Mouse (Mus musculus) liver, embryonic 14.5 days (tissue): ENCODE measurements around the gene 0610012G03Rik. TPM values are rescaled to one million over a fixed set of nuclear protein-coding genes. Genes with fewer than 3 reads are reported as not detected.

Source experiments
- ATAC-seq: fragments of 200-750 bp; cut with Nextera tagmentation; 2 replicates; pipeline ENCODE4 v1.8.0; 2017; ENCODE audit warnings: moderate number of reproducible peaks, mild to moderate bottlenecking, moderate library complexity; ENCODE audit not compliant: insufficient read depth
- DNase-seq, 3 experiments: peaks; one replicate each; pipeline ENCODE4 v3.0.0-alpha.2; 2012 to 2013; ENCODE audit warnings: low read depth in 3 of 3, low spot score in 3 of 3
- H3K27ac ChIP-seq: fragments of 300-500 bp; sonication (generic); 2 replicates; pipeline ENCODE4 v1.5.1; 2014; ENCODE audit warnings: moderate library complexity, mild to moderate bottlenecking, control low read depth, inconsistent platforms
- H3K27me3 ChIP-seq: fragments of 300-500 bp; sonication (generic); 2 replicates; pipeline ENCODE4 v1.6.1; 2014; ENCODE audit warnings: mild to moderate bottlenecking, low read length, moderate library complexity; ENCODE audit not compliant: control insufficient read depth, insufficient read depth
- H3K36me3 ChIP-seq: fragments of 300-500 bp; sonication (generic); replicated peaks from 2 replicates; pipeline ENCODE4 v1.6.1; 2014; ENCODE audit warnings: low read depth; ENCODE audit not compliant: control insufficient read depth, insufficient read depth
- H3K4me1 ChIP-seq, 2 experiments: fragments of 200-500 bp in 1 of 2; fragments of 300-500 bp in 1 of 2; sonication (generic) in 1 of 2; replicated peaks; 2 replicates each; pipeline ENCODE4 v1.6.1; 2012 to 2014; ENCODE audit warnings: antibody characterized with exemption in 1 of 2, inconsistent platforms in 1 of 2, low read length in 1 of 2; ENCODE audit not compliant: control insufficient read depth in 2 of 2, insufficient read depth in 2 of 2
- H3K4me2 ChIP-seq: fragments of 300-500 bp; sonication (generic); 2 replicates; pipeline ENCODE4 v1.6.1; 2014; ENCODE audit warnings: low read depth, mild to moderate bottlenecking, control low read depth, moderate library complexity
- H3K4me3 ChIP-seq, 2 experiments: fragments of 200-500 bp in 1 of 2; fragments of 300-500 bp in 1 of 2; sonication (generic) in 1 of 2; 2 replicates each; pipeline ENCODE4 v1.5.1; 2012 to 2014; ENCODE audit warnings: low read depth in 2 of 2, low read length in 2 of 2, mild to moderate bottlenecking in 2 of 2, control low read depth in 1 of 2, inconsistent platforms in 1 of 2, moderate library complexity in 1 of 2; ENCODE audit not compliant: insufficient read depth in 1 of 2
- H3K9ac ChIP-seq: fragments of 300-500 bp; sonication (generic); replicated peaks from 2 replicates; pipeline ENCODE4 v1.6.1; 2014; ENCODE audit warnings: mild to moderate bottlenecking, control low read depth, moderate library complexity
- H3K9me3 ChIP-seq: fragments of 300-500 bp; sonication (generic); 2 replicates; pipeline ENCODE4 v1.6.1; 2016; ENCODE audit warnings: low read length, mixed read lengths; ENCODE audit not compliant: control insufficient read depth
- CTCF ChIP-seq: IDR thresholded peaks from 2 replicates; pipeline ENCODE4 v1.5.1; 2016; ENCODE audit warnings: antibody characterized with exemption, low read depth, control low read depth
- EP300 ChIP-seq: IDR thresholded peaks from 2 replicates; pipeline ENCODE4 v1.6.1; 2016; ENCODE audit warnings: antibody characterized with exemption, low read depth
- WGBS: fragments of 180-500 bp; shearing (Covaris S2); extraction: QIAGEN DNeasy Blood & Tissue Kit; methylation state at CpG from one replicate; pipeline ENCODE4 v1.1.7; 2014; ENCODE audit not compliant: insufficient replicate concordance; 5-methylcytosine and 5-hydroxymethylcytosine counted together
- polyA plus RNA-seq, 2 experiments: library from polyadenylated mRNA; depleted of rRNA in 1 of 2; stranded (reverse) in 1 of 2; unstranded in 1 of 2; fragments of >200 nt; fragmentation: Nextera tagmentation in 1 of 2; extraction: Ambion mirVana in 1 of 2; gene quantifications; 2 replicates each; pipeline versions ENCODE4 v1.2.1 to v1.2.3; 2012 to 2014

The 0610012G03Rik gene
- polyA plus RNA-seq, 2 experiments, result 21.5 to 42.3 TPM

- Histone ChIP-seq H3K9ac (no peak overlapping the region), H3K4me3 (no peak overlapping the region), H3K27me3 (no peaks in the 10 kb centered on the region), H3K9me3 (no peaks in the 10 kb centered on the region), H3K36me3 (no peaks in the 10 kb centered on the region), H3K4me2 (no peak overlapping the region), H3K27ac (no peak overlapping the region), H3K4me1 (no peaks in the 10 kb centered on the region)
- DNase-seq (no peak), ATAC-seq (no peak)
- 65% methylated on average over 13 of the region's 13 CpGs for WGBS
- TF ChIP-seq CTCF (no peak), EP300 (no peak)
Observed at GRCm38 (mm10) chr16:31926547-31927182, 21.6 kb downstream of the 0610012G03Rik start.

DNA sequence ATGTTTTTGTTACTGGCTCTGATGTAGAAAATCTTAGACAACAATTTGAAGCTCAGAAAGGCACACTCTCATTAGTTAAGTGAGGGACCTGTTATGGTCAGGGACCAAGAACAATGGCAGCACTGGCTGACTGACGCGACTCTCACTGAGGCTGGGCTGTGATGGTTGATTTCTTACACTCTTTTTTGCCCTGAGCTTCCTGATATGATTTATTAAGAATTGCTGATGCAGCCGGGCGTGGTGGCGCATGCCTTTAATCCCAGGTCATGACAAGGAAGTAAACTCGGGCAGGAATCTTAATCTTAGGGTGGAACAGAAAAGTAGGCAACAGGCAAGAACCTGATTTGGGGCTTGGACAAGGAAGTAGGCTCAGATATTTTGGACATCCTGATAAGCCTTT is 22.2 kb downstream of the 0610012G03Rik start:
- H3K4me3 ChIP-seq, result no peak overlapping the region
- DNase-seq, result no peak
- no peak for ATAC-seq
- no peak overlapping the region for H3K9ac ChIP-seq
- no peak overlapping the region for H3K27ac ChIP-seq
- no peak overlapping the region for H3K4me2 ChIP-seq
- no peaks in the 10 kb centered on the region for H3K4me1 ChIP-seq
- WGBS, result 68% methylated on average over 6 of the region's 6 CpGs
- H3K9me3 ChIP-seq, result no peaks in the 10 kb centered on the region
- no peaks in the 10 kb centered on the region for H3K27me3 ChIP-seq
- H3K36me3 ChIP-seq, result no peaks in the 10 kb centered on the region
- no peak for TF ChIP-seq CTCF
- no peak for TF ChIP-seq EP300

DNA sequence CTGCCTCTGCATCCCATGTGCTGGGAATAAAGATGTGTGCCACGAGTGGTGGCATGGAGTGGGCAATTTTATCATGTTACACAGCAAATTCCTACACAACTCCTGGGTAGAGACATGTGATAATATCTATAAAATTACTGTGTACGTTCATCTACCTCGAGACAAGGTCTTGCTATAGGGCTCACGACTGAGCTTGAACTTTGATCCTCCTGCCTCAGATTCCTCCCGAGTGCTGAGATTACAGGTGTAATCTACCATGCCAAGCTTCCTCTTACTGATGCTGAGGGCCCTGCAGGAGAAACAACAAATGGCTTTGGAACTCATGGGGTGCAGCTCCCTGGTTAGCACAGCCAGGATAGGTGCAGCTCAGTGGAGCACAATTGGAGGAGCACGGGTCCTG is 23.9 kb downstream of the 0610012G03Rik start:
- no peak overlapping the region for H3K4me3 ChIP-seq

DNA sequence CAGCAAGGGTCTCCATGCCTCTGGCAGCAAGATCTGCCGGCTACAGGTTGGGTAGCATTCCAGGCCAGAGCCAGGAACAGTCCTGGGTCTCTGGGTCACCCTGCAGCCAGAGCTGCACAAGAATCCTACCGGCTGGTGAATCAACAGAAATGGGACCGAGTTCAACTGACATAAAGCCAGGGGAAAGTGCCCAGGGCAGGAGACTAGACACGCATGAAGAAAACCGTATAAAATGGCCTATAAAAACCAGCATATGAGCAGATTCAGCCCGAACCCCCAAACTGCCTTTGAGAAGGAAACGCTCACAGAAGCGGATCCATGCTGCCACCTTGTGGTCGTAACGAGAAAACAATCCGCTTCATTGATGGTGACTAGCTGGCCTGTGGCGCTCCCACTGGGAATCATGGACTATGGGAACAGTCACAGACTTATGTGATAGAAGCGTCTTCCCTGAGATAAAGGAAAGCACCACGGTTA is 30.0 kb downstream of the 0610012G03Rik start:
- H3K9me3 ChIP-seq, result no peaks in the 10 kb centered on the region
- peak overlapping the region; percentile 38 for H3K4me2 ChIP-seq
- peak overlapping the region in 1 of 2 experiments; percentile 17; a peak in 1 of 4 replicates for H3K4me3 ChIP-seq
- H3K36me3 ChIP-seq, result no peaks in the 10 kb centered on the region
- peaks cover 0 to 2% of the 10 kb centered on the region in 2 experiments; a peak in 1 of 4 replicates for H3K4me1 ChIP-seq
- DNase-seq (peak; percentile 38 to 52 (median 40)), ATAC-seq (no peak)
- WGBS, result 2% methylated on average over 14 of the region's 14 CpGs
- H3K27ac ChIP-seq, result no peak overlapping the region
- no peaks in the 10 kb centered on the region for H3K27me3 ChIP-seq
- H3K9ac ChIP-seq, result no peak overlapping the region
- TF ChIP-seq CTCF (peak; percentile 87), EP300 (no peak)

More for the DNA sequence above, 23.9 kb downstream of the 0610012G03Rik start:
- Histone ChIP-seq H3K36me3 (no peaks in the 10 kb centered on the region), H3K9ac (no peak overlapping the region), H3K27ac (no peak overlapping the region), H3K4me1 (no peaks in the 10 kb centered on the region), H3K4me2 (no peak overlapping the region), H3K27me3 (no peaks in the 10 kb centered on the region), H3K9me3 (no peaks in the 10 kb centered on the region)
- ATAC-seq (no peak), DNase-seq (no peak)
- TF ChIP-seq EP300 (no peak), CTCF (no peak)
- WGBS, result 57% methylated on average over 6 of the region's 6 CpGs

- no peaks in the 10 kb centered on the region for H3K9me3 ChIP-seq
- no peaks in the 10 kb centered on the region for H3K36me3 ChIP-seq
- no peak overlapping the region for H3K4me3 ChIP-seq
- no peak overlapping the region for H3K27ac ChIP-seq
- WGBS, result 55% methylated on average over 11 of the region's 11 CpGs
- H3K27me3 ChIP-seq, result no peaks in the 10 kb centered on the region
- no peak for ATAC-seq
- TF ChIP-seq EP300, result no peak
- TF ChIP-seq CTCF, result no peak
- peaks cover 0 to 2% of the 10 kb centered on the region in 2 experiments; a peak in 1 of 4 replicates for H3K4me1 ChIP-seq
- no peak for DNase-seq
- H3K9ac ChIP-seq, result no peak overlapping the region
- peak overlapping the region; percentile 38; the same call in 1 of the 2 replicates for H3K4me2 ChIP-seq
Observed at GRCm38 (mm10) chr16:31917776-31918175, 30.5 kb downstream of the 0610012G03Rik start.
